Mouse (Mus musculus): ENCODE measurements at regions not wholly inside any gene's neighbourhood (a gene's known extent, or its start where the extent isn't known, plus 50 kb on each side); places are given as distances from the start of the nearest gene placed in this dataset.

DNA sequence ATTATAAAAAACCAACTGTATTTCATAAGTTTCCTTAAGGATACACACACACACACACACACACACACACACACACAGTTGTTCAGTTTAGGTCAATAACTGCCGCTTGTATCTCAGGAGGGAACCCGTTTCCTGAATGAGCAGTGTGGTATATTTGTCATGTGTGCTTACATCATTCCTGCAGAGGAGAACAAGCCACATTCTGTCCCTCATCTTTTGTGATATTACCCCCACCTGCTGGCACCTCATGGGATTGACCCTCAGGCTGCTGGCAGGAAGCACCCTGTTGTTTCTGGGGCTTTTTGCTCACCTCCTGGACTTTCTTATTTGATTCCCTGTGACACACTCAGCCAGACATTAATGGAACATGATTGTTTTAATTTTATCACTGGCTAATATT, 66.4 kb upstream of the Htr1a start:
- peak; percentile 40 for DNase-seq

GRCm38 (mm10) chr13:105378587-105378986, 64.9 kb upstream of the Htr1a start:
- DNase-seq = no peak

GRCm38 (mm10) chr13:105387016-105387772, 56.2 kb upstream of the Htr1a start:
- DNase-seq = no peak
